Mouse (Mus musculus) CH12.LX (cell line): ENCODE measurements around the gene Ostn.

ENCODE experiments used
- BHLHE40 ChIP-seq: IDR thresholded peaks from 2 replicates; pipeline ENCODE4 v1.6.1; 2011; ENCODE audit warnings: mild to moderate bottlenecking, low read depth, low read length, improper control_type of control experiment
- CHD2 ChIP-seq: IDR thresholded peaks from 2 replicates; pipeline ENCODE4 v1.6.1; 2011; ENCODE audit warnings: low read length, improper control_type of control experiment
- CTCF ChIP-seq, 2 experiments: IDR thresholded peaks in 1 of 2; conservative IDR thresholded peaks in 1 of 2; 2 replicates each; pipeline ENCODE4 v1.5.1; 2011 to 2012; ENCODE audit warnings: low read depth in 2 of 2, low read length in 2 of 2, improper control_type of control experiment in 1 of 2, inconsistent platforms in 1 of 2, mild to moderate bottlenecking in 1 of 2, moderate library complexity in 1 of 2
- E2F4 ChIP-seq: IDR thresholded peaks from 2 replicates; pipeline ENCODE4 v1.6.1; 2011; ENCODE audit warnings: low read depth, low read length, improper control_type of control experiment; ENCODE audit not compliant: insufficient replicate concordance
- ELF1 ChIP-seq: IDR thresholded peaks from 2 replicates; pipeline ENCODE4 v1.6.1; 2014; ENCODE audit warnings: low read depth, mild to moderate bottlenecking, inconsistent platforms, low read length, improper control_type of control experiment
- EP300 ChIP-seq: IDR thresholded peaks from 2 replicates; pipeline ENCODE4 v1.6.1; 2011; ENCODE audit warnings: low read length, improper control_type of control experiment
- GABPA ChIP-seq: IDR thresholded peaks from 2 replicates; pipeline ENCODE4 v1.6.1; 2012; ENCODE audit warnings: low read depth, low read length, improper control_type of control experiment, inconsistent platforms; ENCODE audit not compliant: insufficient replicate concordance
- MAX ChIP-seq: IDR thresholded peaks from 2 replicates; pipeline ENCODE4 v1.6.1; 2011; ENCODE audit warnings: low read length, improper control_type of control experiment
- MXI1 ChIP-seq: IDR thresholded peaks from 2 replicates; pipeline ENCODE4 v1.6.1; 2011; ENCODE audit warnings: mild to moderate bottlenecking, low read depth, low read length, improper control_type of control experiment
- NRF1 ChIP-seq: IDR thresholded peaks from 2 replicates; pipeline ENCODE4 v1.6.1; 2014; ENCODE audit warnings: low read depth, mild to moderate bottlenecking, inconsistent platforms, low read length, improper control_type of control experiment, moderate library complexity
- POLR2A ChIP-seq: IDR thresholded peaks from 2 replicates; pipeline ENCODE4 v1.6.1; 2011; ENCODE audit warnings: low read depth, mild to moderate bottlenecking, improper control_type of control experiment, low read length
- POLR2AphosphoS2 ChIP-seq: IDR thresholded peaks from 2 replicates; pipeline ENCODE4 v1.6.1; 2011; ENCODE audit warnings: low read depth, low read length, improper control_type of control experiment
- SIN3A ChIP-seq: IDR thresholded peaks from 2 replicates; pipeline ENCODE4 v1.6.1; 2012; ENCODE audit warnings: low read length, improper control_type of control experiment, inconsistent platforms
- ZNF384 ChIP-seq: IDR thresholded peaks from 2 replicates; pipeline ENCODE4 v1.6.1; 2012; ENCODE audit warnings: low read depth, low read length, improper control_type of control experiment, inconsistent platforms

- no peak for TF ChIP-seq CTCF (conservative IDR thresholded peaks at IDR 0.05 in 1 of 2, IDR thresholded peaks at IDR 0.05 in 1 of 2; ENCODE audit: low read depth in 2 of 2, low read length in 2 of 2)
- TF ChIP-seq E2F4: no peak
- TF ChIP-seq ELF1: no peak
- TF ChIP-seq SIN3A: peak; percentile 65
- TF ChIP-seq GABPA: no peak
- no peak for TF ChIP-seq NRF1
- no peak for TF ChIP-seq POLR2A
- peak; percentile 17; the same call in 1 of the 2 replicates for TF ChIP-seq CHD2
- TF ChIP-seq MXI1: no peak; the same call in 1 of the 2 replicates
- no peak for TF ChIP-seq POLR2AphosphoS2
- TF ChIP-seq EP300: peak; percentile 62
- peak; percentile 71 for TF ChIP-seq BHLHE40
- no peak for TF ChIP-seq ZNF384
- TF ChIP-seq MAX: peak; percentile 88
Observed at GRCm38 (mm10) chr16:27349878-27350532, 42.7 kb downstream of the Ostn start.
